Mouse (Mus musculus) embryonic facial prominence, embryonic 12.5 days (tissue): ENCODE data around the gene Gclc. TPM values are rescaled to one million over a fixed set of nuclear protein-coding genes. Genes with fewer than 3 reads are reported as not detected.

Experiments
- ATAC-seq: fragments of 200-750 bp; cut with Nextera tagmentation; 2 replicates; pipeline ENCODE4 v1.8.0; 2017; ENCODE audit not compliant: insufficient number of reproducible peaks, insufficient read depth, low FRiP score, low TSS enrichment
- H3K27ac ChIP-seq: fragments of 300-500 bp; sonication (generic); 2 replicates; pipeline ENCODE4 v1.5.1; 2016; ENCODE audit warnings: mild to moderate bottlenecking
- H3K27me3 ChIP-seq: fragments of 300-500 bp; sonication (generic); 2 replicates; pipeline ENCODE4 v1.6.1; 2016; ENCODE audit warnings: mild to moderate bottlenecking, moderate library complexity
- H3K36me3 ChIP-seq: fragments of 300-500 bp; sonication (generic); 2 replicates; pipeline ENCODE4 v1.6.1; 2016; ENCODE audit warnings: mild to moderate bottlenecking
- H3K4me1 ChIP-seq: fragments of 300-500 bp; sonication (generic); 2 replicates; pipeline ENCODE4 v1.6.1; 2016
- H3K4me2 ChIP-seq: fragments of 300-500 bp; sonication (generic); replicated peaks from 2 replicates; pipeline ENCODE4 v1.6.1; 2016; ENCODE audit warnings: mild to moderate bottlenecking, moderate library complexity
- H3K4me3 ChIP-seq: fragments of 300-500 bp; sonication (generic); 2 replicates; pipeline ENCODE4 v1.5.1; 2016; ENCODE audit warnings: mild to moderate bottlenecking
- H3K9ac ChIP-seq: fragments of 300-500 bp; sonication (generic); 2 replicates; pipeline ENCODE4 v1.6.1; 2016; ENCODE audit warnings: mild to moderate bottlenecking, moderate library complexity
- H3K9me3 ChIP-seq: fragments of 300-500 bp; sonication (generic); 2 replicates; pipeline ENCODE4 v1.6.1; 2016; ENCODE audit warnings: mild to moderate bottlenecking, moderate library complexity
- WGBS: fragments of 180-500 bp; shearing (Covaris S2); methylation state at CpG from one replicate; pipeline ENCODE4 v1.1.7; 2016; 5-methylcytosine and 5-hydroxymethylcytosine counted together
- polyA plus RNA-seq: library from polyadenylated mRNA; unstranded; fragments of >200 nt; fragmentation: Nextera tagmentation; extraction: Ambion mirVana; gene quantifications from 2 replicates; pipeline ENCODE4 v1.2.1, GENCODE M21; 2016

The Gclc gene
- polyA plus RNA-seq, 1 experiment from 2014 or later = 18.3 TPM

- Histone ChIP-seq H3K27ac (no peak overlapping the region), H3K9me3 (no peaks in the 10 kb centered on the region), H3K4me1 (peaks cover 7% of the 10 kb centered on the region; the same call in 1 of the 2 replicates), H3K4me3 (no peak overlapping the region), H3K36me3 (no peaks in the 10 kb centered on the region), H3K27me3 (no peaks in the 10 kb centered on the region), H3K4me2 (no peak overlapping the region), H3K9ac (no peak overlapping the region)
- WGBS = 59% methylated on average over 7 of the region's 7 CpGs
- 0 out of 2 replicates have a peak, but pooled peaks have one; percentile 55 for ATAC-seq
Observed at GRCm38 (mm10) chr9:77828531-77828965, 74.2 kb downstream of the Gclc start.

- WGBS = 70% methylated on average over 9 of the region's 9 CpGs
- no peak overlapping the region for H3K27ac ChIP-seq
- no peaks in the 10 kb centered on the region for H3K9me3 ChIP-seq
- no peak overlapping the region for H3K9ac ChIP-seq
- H3K4me1 ChIP-seq = no peaks in the 10 kb centered on the region
- ATAC-seq = no peak
- H3K36me3 ChIP-seq = no peaks in the 10 kb centered on the region
- H3K4me2 ChIP-seq = no peak overlapping the region
- H3K27me3 ChIP-seq = no peaks in the 10 kb centered on the region
- H3K4me3 ChIP-seq = no peak overlapping the region
Observed at GRCm38 (mm10) chr9:77834259-77834993, 80.1 kb downstream of the Gclc start.

- Histone ChIP-seq H3K4me3 (no peak overlapping the region), H3K4me1 (no peaks in the 10 kb centered on the region), H3K27me3 (no peaks in the 10 kb centered on the region), H3K4me2 (no peak overlapping the region), H3K36me3 (no peaks in the 10 kb centered on the region), H3K27ac (no peak overlapping the region), H3K9me3 (no peaks in the 10 kb centered on the region), H3K9ac (no peak overlapping the region)
- ATAC-seq = no peak
- 90% methylated on average over 6 of the region's 6 CpGs for WGBS
Observed at GRCm38 (mm10) chr9:77835122-77835521, 80.8 kb downstream of the Gclc start.

GRCm38 (mm10) chr9:77835756-77836155 is 81.4 kb downstream of the Gclc start:
- Histone ChIP-seq H3K27me3 (no peaks in the 10 kb centered on the region), H3K4me3 (no peak overlapping the region), H3K4me2 (no peak overlapping the region), H3K27ac (no peak overlapping the region), H3K4me1 (no peaks in the 10 kb centered on the region), H3K9ac (no peak overlapping the region), H3K36me3 (no peaks in the 10 kb centered on the region), H3K9me3 (no peaks in the 10 kb centered on the region)
- ATAC-seq = no peak
- 85% methylated on average over 1 of the region's 1 CpGs for WGBS

GRCm38 (mm10) chr9:77838586-77838985 is 84.3 kb downstream of the Gclc start:
- no peak for ATAC-seq
- no peak overlapping the region for H3K27ac ChIP-seq
- no peaks in the 10 kb centered on the region for H3K4me1 ChIP-seq
- H3K4me2 ChIP-seq = no peak overlapping the region
- WGBS = 53% methylated on average over 5 of the region's 5 CpGs
- no peak overlapping the region for H3K4me3 ChIP-seq
- no peaks in the 10 kb centered on the region for H3K9me3 ChIP-seq
- no peak overlapping the region for H3K9ac ChIP-seq
- H3K27me3 ChIP-seq = no peaks in the 10 kb centered on the region
- H3K36me3 ChIP-seq = no peaks in the 10 kb centered on the region

Other genes starting within 250 kb of the Gclc start
- gene Lrrc1, start 209.7 kb upstream of the Gclc start, polyA plus RNA-seq = 15.2 and 16.0 TPM in 2 replicates
- gene Klhl31, start 118.0 kb upstream of the Gclc start, polyA plus RNA-seq = 3.5 and 4.3 TPM in 2 replicates
- gene Elovl5, start 162.8 kb downstream of the Gclc start, polyA plus RNA-seq = 74.7 and 76.7 TPM in 2 replicates